Mouse (Mus musculus): Measurements from ENCODE around the gene Slc17a7.
"Not testable (repeated sequence)": the region's sequence is repeated elsewhere in the genome, so short reads cannot be mapped to it uniquely, and the experiment has no call there.

DNA sequence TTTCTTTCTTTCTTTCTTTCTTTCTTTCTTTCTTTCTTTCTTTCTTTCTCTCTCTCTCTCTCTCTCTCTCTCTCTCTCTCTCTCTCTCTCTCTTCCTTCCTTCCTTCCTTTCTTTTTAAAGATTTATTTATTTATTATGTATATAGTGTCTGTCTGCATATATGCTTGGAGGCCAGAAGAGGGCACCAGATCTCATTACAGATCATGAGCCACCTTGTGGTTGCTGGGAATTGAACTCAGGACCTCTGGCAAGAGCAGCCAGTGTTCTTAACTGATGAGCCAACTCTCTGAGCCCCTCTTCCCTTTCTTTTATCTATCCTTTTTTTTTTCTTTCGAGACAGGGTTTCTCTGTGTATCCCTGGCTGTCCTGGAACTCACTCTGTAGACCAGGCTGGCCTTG lies 10.0 kb downstream of the Slc17a7 start:
- not testable (repeated sequence) for TF ChIP-seq CTCF (IDR thresholded peaks at IDR 0.05; ENCODE audit: borderline replicate concordance, extremely low read depth, insufficient read depth, insufficient read length); POLR2A (IDR thresholded peaks at IDR 0.05; ENCODE audit: borderline replicate concordance, extremely low read depth, insufficient read depth, insufficient read length, poor library complexity, severe bottlenecking)
